Mouse (Mus musculus) E14TG2a.4 (cell line): ENCODE measurements around the gene Ngfr.

ENCODE experiments used
- CTCF ChIP-seq: conservative IDR thresholded peaks from 2 replicates; pipeline ENCODE4 v1.5.1; 2014; ENCODE audit warnings: low read length
- NANOG ChIP-seq: IDR thresholded peaks from 2 replicates; pipeline ENCODE4 v1.6.1; 2014; ENCODE audit warnings: borderline replicate concordance, low read length, mixed read lengths

- TF ChIP-seq CTCF (no peak), NANOG (no peak)
Observed at GRCm38 (mm10) chr11:95546021-95546782, 41.3 kb downstream of the Ngfr start.
